Mouse (Mus musculus): ENCODE results near the gene Skida1.

GRCm38 (mm10) chr2:18068071-18068796, 19.4 kb upstream of the Skida1 start:
- TF ChIP-seq CTCF (IDR thresholded peaks at IDR 0.05; ENCODE audit: control insufficient read depth, insufficient read depth, insufficient replicate concordance, low read depth, low read length), result no peak
- TF ChIP-seq POLR2A (IDR thresholded peaks at IDR 0.05; ENCODE audit: control insufficient read depth, low read depth, low read length), result no peak
